Mouse (Mus musculus) intestine, embryonic 15.5 days (tissue): Measurements from ENCODE around the gene Zpbp2. TPM values are rescaled to one million over a fixed set of nuclear protein-coding genes. Genes with fewer than 3 reads are reported as not detected.

Experiments used
- ATAC-seq: fragments of 200-750 bp; cut with Nextera tagmentation; 2 replicates; pipeline ENCODE4 v1.8.0; 2017; ENCODE audit warnings: moderate TSS enrichment, moderate library complexity
- H3K27ac ChIP-seq: fragments of 300-500 bp; sonication (generic); 2 replicates; pipeline ENCODE4 v1.5.1; 2015; ENCODE audit warnings: mild to moderate bottlenecking, inconsistent platforms
- H3K27me3 ChIP-seq: fragments of 300-500 bp; sonication (generic); replicated peaks from 2 replicates; pipeline ENCODE4 v1.6.1; 2015; ENCODE audit warnings: inconsistent platforms
- H3K36me3 ChIP-seq: fragments of 300-500 bp; sonication (generic); 2 replicates; pipeline ENCODE4 v1.6.1; 2015; ENCODE audit warnings: inconsistent platforms
- H3K4me1 ChIP-seq: fragments of 300-500 bp; sonication (generic); replicated peaks from 2 replicates; pipeline ENCODE4 v1.6.1; 2015; ENCODE audit warnings: inconsistent platforms
- H3K4me2 ChIP-seq: fragments of 300-500 bp; sonication (generic); replicated peaks from 2 replicates; pipeline ENCODE4 v1.6.1; 2015; ENCODE audit warnings: mild to moderate bottlenecking, inconsistent platforms
- H3K4me3 ChIP-seq: fragments of 300-500 bp; sonication (generic); replicated peaks from 2 replicates; pipeline ENCODE4 v1.5.1; 2015; ENCODE audit warnings: inconsistent platforms
- H3K9ac ChIP-seq: fragments of 300-500 bp; sonication (generic); 2 replicates; pipeline ENCODE4 v1.6.1; 2015; ENCODE audit warnings: inconsistent platforms
- H3K9me3 ChIP-seq: fragments of 300-500 bp; sonication (generic); 2 replicates; pipeline ENCODE4 v1.6.1; 2016; ENCODE audit warnings: inconsistent platforms
- WGBS: fragments of 180-500 bp; shearing (Covaris S2); methylation state at CpG from one replicate; pipeline ENCODE4 v1.1.7; 2015; 5-methylcytosine and 5-hydroxymethylcytosine counted together
- polyA plus RNA-seq: library from polyadenylated mRNA; unstranded; fragments of >200 nt; fragmentation: Nextera tagmentation; extraction: Ambion mirVana; gene quantifications from 2 replicates; pipeline ENCODE4 v1.2.1, GENCODE M21; 2015

The Zpbp2 gene
- polyA plus RNA-seq, 1 experiment from 2014 or later: 0.60 TPM

DNA sequence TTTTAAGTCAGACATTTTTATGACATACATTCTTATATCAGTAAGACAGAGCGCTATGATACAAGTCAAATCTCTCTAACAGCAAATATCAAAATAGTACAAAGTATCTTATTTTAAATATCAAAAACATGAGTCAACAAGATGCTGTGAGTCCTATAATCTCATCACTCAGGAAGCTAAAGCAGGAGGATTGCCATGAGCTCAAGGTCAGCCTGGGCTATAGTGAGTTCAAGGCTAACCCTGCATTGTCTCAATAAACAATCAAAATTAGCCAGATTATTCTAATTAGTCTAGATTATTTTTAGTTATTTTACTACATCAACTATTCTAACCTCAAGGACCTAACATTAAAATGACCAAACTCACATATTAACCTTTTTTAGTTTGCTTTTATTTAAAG is 7.5 kb upstream of the Zpbp2 start:
- Histone ChIP-seq H3K36me3 (no peaks in the 10 kb centered on the region), H3K4me3 (no peak overlapping the region), H3K9ac (no peak overlapping the region), H3K9me3 (no peaks in the 10 kb centered on the region), H3K27ac (no peak overlapping the region), H3K4me2 (no peak overlapping the region), H3K4me1 (peaks cover 10% of the 10 kb centered on the region), H3K27me3 (peaks cover 42% of the 10 kb centered on the region)
- WGBS: 89% methylated on average over 1 of the region's 1 CpGs
- ATAC-seq: no peak

DNA sequence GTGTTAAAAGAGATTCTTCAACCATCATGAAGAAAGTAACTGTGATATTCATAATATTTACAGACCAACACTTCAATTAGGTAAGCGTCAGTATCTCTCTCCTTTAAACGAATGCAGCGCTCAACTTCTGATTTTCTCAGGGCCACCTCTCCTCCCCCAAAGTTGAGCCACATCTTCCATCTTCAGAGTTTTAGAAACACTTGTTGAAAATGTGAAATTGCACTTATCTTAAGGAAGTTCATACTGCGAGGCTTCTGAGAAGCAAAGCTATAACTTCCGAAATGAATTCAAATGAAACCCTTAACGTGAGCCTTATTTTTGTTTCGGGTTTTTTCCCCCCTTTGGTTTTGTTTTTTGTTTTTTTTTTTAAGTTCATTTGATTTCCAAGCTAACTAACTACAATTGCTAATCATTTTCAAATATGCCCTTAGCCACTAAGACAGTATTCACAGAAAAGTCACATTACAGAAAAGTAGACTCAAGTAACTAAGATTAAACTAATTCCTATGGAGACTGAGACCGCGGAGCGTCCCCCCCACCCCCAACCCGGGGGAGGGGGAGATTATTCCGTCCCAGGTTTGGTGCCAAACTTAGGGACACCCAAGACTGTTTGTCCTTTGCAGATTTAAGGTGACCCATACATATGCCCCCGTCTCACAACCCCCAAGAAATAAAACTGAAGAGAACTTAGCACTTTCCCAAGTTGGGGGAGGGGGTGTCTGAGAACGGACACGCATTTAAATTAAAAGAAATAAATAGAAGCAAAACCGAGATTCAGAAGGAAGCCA is 5.8 kb upstream of the Zpbp2 start:
- peak overlapping the region; percentile 34 for H3K9ac ChIP-seq

DNA sequence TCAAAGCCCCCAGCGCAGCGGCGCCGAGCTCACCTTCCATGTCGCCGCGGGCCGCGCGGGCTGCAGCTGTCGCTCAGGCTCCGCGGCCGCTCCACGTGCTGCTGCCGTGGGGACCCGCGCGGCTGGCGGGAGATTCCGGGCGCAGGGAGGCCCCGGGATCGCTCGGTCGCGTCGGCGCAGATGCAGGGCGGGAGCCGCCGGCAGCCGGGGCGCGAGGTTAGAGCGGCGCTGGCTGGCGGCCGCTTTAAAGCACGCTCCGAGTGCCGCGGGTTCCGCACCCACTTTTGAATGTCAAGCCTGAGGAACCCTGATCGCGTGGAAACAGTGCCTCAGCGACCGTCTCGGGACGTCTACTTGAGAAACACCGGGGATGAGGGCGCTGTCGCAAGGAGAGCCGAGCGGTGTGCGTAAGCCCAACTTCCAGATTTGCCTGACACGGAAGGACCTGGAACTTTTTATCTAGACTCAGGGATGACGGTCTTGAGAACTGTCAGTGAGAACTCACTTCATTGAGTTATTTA is 5.1 kb upstream of the Zpbp2 start, which contains the start of gene Ikzf3:
Ikzf3 (minus strand) TSS at position 321 of the 521 bp plus-strand sequence.
- Histone ChIP-seq H3K9me3 (no peaks in the 10 kb centered on the region), H3K4me1 (peaks cover 15% of the 10 kb centered on the region), H3K27ac (no peak within 1 kb of the TSS), H3K36me3 (no peaks in the 10 kb centered on the region), H3K4me2 (peak within 1 kb of the TSS; percentile 95), H3K9ac (peak within 1 kb of the TSS; percentile 34), H3K4me3 (peak within 1 kb of the TSS; percentile 47), H3K27me3 (peaks cover 48% of the 10 kb centered on the region)
- 1% methylated on average over 57 of the region's 58 CpGs for WGBS
- peak; percentile 63; the same call in 1 of the 2 replicates for ATAC-seq

More for the DNA sequence above, 5.8 kb upstream of the Zpbp2 start:
- Histone ChIP-seq H3K9me3 (no peaks in the 10 kb centered on the region), H3K4me3 (peak overlapping the region; percentile 47), H3K27me3 (peaks cover 48% of the 10 kb centered on the region), H3K4me2 (peak overlapping the region; percentile 95), H3K4me1 (peaks cover 10% of the 10 kb centered on the region), H3K27ac (no peak overlapping the region), H3K36me3 (no peaks in the 10 kb centered on the region)
- no peak for ATAC-seq
- 5% methylated on average over 16 of the region's 16 CpGs for WGBS

DNA sequence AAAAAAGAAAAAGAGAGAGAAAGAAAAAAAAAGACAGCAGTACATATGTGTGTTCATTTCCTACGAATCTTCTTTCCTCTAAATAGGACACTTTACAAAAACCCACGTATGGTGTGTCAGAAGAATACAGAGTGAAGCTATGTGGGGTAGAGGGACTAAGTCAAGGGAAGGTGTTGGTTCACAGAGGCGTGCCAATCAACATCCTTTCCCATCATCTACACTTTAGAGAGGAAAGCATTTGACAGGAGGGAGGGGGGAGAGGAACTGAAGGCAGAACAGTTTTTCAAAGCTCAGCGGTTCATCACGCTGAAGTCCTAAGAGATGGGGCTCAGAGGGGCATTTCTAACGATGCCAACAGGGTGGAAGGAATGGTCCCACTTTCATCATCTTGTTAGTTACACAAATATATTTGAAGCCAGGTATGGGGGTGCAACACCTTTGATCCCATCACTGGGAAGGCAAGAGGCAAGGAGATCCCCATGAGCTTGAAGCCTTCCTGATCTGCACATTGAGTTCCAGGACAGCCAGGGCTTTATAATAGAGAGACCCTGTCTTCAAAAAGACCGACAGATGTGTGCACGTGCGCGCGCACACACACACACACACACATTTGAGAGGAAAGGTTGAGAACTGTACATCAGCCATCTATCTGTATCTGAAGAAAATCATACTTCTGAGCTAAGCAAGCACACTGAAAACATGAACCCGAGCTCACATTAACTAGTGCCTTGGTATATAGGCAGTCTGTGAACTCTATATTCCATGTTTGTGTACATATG is 4.2 kb upstream of the Zpbp2 start:
- Histone ChIP-seq H3K4me3 (no peak overlapping the region), H3K9me3 (no peaks in the 10 kb centered on the region), H3K27me3 (peaks cover 44% of the 10 kb centered on the region), H3K4me1 (peaks cover 15% of the 10 kb centered on the region), H3K9ac (no peak overlapping the region), H3K27ac (no peak overlapping the region), H3K36me3 (no peaks in the 10 kb centered on the region), H3K4me2 (no peak overlapping the region)
- no peak for ATAC-seq
- 45% methylated on average over 12 of the region's 12 CpGs for WGBS

DNA sequence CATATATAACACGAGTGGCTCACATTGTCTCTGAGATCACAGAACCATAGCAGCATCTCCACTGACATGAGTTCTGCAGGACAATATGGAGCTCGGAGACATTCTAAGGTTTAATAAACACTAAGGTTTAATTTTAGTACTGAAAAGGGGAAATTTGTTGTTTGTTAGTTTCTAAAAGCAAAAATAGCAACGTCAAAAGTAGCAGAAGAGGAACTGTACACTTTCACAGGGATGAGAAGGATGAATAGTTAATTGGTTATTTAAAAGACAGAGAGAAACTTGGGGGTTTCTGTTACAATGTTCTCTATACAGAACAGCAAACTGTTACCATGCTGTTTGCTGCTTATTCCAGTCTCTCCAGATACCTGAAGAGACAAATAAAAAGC is 3.6 kb upstream of the Zpbp2 start:
- no peak overlapping the region for H3K4me3 ChIP-seq
- no peaks in the 10 kb centered on the region for H3K9me3 ChIP-seq
- H3K4me2 ChIP-seq: no peak overlapping the region
- 60% methylated on average over 3 of the region's 3 CpGs for WGBS
- H3K27me3 ChIP-seq: peaks cover 41% of the 10 kb centered on the region
- no peak overlapping the region for H3K9ac ChIP-seq
- ATAC-seq: no peak
- no peaks in the 10 kb centered on the region for H3K36me3 ChIP-seq
- peaks cover 15% of the 10 kb centered on the region for H3K4me1 ChIP-seq
- H3K27ac ChIP-seq: no peak overlapping the region

DNA sequence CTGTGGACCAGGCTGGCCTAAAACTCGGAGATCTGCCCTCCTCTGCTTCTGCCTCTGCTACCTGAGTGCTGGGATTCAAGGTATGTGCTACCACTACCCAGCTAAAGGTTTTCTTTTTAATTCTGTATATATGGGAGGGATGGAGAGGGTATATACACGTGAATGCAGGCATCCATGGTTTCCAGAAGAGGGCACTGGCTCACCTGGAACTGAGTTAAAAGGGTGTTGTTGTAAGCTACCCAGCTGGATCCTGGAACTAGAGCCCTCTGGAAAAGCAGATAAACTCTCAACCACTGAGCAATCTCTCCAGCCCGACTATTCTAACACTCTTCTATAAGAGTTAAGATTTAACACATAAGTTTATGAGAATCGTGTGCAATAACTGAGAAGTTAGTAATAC is 1.5 kb upstream of the Zpbp2 start:
- no peak overlapping the region for H3K9ac ChIP-seq
- 72% methylated on average over 4 of the region's 4 CpGs for WGBS
- peaks cover 34% of the 10 kb centered on the region for H3K27me3 ChIP-seq

DNA sequence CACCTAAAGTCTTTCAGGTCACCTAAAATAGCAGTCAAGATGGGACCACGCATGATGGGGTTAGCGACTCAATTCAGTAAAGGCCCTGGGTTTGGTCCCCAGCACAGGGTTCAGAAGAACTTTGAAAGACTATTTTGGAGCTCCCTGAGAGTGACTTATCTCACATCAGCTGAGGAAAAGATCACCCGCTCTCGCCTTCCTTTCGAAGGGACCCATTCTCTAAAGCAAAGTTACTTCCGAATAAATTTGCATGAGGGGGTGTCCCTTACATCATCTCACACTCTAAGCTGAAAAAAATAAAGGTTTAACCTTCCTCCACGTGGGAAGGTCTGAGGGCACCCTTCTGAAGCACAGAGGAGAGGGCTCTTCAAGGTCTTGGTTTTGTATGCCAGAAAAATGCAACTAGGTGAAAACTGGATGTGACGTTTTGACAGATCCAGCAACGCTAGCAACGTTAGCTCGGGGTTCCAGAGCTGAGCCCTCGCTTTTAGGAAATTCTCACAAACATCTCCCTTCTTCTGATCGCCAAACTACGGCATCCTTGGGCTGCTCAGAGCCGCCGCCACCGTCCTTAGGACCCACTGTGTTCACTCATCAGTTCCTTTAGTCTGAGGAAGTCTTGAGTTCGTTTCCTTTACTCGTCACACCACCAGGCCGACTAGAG is 454 bp upstream of the Zpbp2 start:
- no peak for ATAC-seq
- no peaks in the 10 kb centered on the region for H3K9me3 ChIP-seq
- H3K36me3 ChIP-seq: no peaks in the 10 kb centered on the region
- H3K9ac ChIP-seq: peak overlapping the region; percentile 66
- H3K27ac ChIP-seq: 0 out of 2 replicates have a peak overlapping the region, but pooled peaks have one; percentile 70
- WGBS: 18% methylated on average over 20 of the region's 20 CpGs
- peaks cover 12% of the 10 kb centered on the region for H3K4me1 ChIP-seq
- H3K4me2 ChIP-seq: peak overlapping the region; percentile 87
- peak overlapping the region; percentile 87 for H3K4me3 ChIP-seq
- peaks cover 31% of the 10 kb centered on the region for H3K27me3 ChIP-seq

More for the DNA sequence above, 1.5 kb upstream of the Zpbp2 start:
- Histone ChIP-seq H3K36me3 (no peaks in the 10 kb centered on the region), H3K27ac (no peak overlapping the region), H3K9me3 (no peaks in the 10 kb centered on the region), H3K4me2 (no peak overlapping the region), H3K4me1 (peaks cover 15% of the 10 kb centered on the region), H3K4me3 (no peak overlapping the region)
- ATAC-seq: no peak

DNA sequence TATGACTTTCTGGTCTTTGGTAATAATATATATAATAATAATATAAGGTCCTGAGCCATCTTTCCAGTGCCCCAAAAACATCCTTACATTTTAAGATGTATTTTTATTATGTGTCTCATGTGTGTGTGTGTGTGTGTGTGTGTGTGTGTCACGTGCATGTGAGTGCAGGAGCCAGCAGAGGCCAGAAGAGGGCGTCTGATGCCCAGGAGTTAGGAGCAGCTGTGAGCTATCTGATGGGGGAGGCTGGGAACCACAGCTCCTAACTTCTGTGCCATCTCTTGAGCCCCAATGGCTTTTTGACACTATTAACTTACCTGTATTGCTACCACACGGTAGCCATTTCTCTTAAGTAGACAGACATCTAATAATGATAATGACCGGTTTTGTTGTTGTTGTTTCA is 3.1 kb downstream of the Zpbp2 start:
- no peak overlapping the region for H3K27ac ChIP-seq
- no peak overlapping the region for H3K4me2 ChIP-seq
- 89% methylated on average over 4 of the region's 4 CpGs for WGBS
- peaks cover 5% of the 10 kb centered on the region for H3K4me1 ChIP-seq
- H3K27me3 ChIP-seq: peaks cover 5% of the 10 kb centered on the region; the same call in 1 of the 2 replicates
- H3K36me3 ChIP-seq: no peaks in the 10 kb centered on the region
- no peak for ATAC-seq
- H3K9me3 ChIP-seq: no peaks in the 10 kb centered on the region
- no peak overlapping the region for H3K9ac ChIP-seq
- no peak overlapping the region for H3K4me3 ChIP-seq

DNA sequence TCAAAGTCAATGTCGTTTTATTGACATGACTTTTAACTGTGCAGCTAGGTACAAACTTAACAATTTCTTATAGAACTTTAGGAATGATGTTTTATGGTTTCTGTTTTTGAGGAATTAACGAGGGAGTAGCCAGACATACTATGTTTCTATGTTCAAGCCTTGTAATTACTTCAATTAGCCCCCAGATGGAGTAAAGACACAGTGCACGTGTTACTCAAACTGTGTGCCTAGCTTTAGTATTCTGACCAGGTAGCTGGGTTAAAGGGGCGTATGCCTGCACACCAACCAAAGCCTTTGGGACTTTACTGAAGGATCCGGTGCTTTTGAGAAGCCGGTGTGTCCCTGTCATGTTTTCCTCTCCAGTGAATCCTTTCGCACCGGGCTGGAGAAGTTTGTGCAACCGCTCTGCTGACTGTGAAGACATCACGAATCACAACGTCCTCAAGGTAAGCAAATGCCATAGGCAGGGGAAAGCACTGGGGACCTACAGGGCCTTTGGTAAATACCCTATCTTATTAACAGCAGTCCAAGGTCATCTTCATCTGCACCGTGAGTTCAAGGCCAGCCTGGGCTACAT is 4.3 kb downstream of the Zpbp2 start:
- no peak overlapping the region for H3K27ac ChIP-seq
- H3K36me3 ChIP-seq: no peaks in the 10 kb centered on the region
- 59% methylated on average over 12 of the region's 12 CpGs for WGBS
- H3K9ac ChIP-seq: no peak overlapping the region
- no peaks in the 10 kb centered on the region; the same call in 1 of the 2 replicates for H3K27me3 ChIP-seq
- no peak overlapping the region for H3K4me2 ChIP-seq
- H3K9me3 ChIP-seq: no peaks in the 10 kb centered on the region
- no peak for ATAC-seq
- peaks cover 5% of the 10 kb centered on the region for H3K4me1 ChIP-seq
- no peak overlapping the region for H3K4me3 ChIP-seq

DNA sequence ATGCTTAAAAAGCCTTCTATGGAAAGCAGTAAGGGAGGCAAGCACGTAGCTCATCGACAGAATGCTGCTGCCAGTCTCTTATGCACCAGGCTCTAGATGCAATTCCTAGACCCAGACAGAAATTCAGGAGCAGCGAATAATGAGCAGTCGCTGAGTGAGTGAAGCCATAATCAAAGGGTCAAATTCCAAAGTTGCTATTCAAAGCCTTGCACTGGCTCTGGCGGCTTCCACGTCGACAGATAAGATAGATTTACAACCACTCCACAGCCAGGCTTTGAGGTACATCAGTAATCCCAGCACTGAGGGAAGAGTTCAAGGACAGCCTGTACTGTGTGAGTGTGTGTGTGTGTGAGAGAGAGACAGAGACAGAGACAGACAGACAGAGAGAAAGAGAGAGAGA is 10.0 kb downstream of the Zpbp2 start:
- H3K4me3 ChIP-seq: no peak overlapping the region
- no peaks in the 10 kb centered on the region for H3K27me3 ChIP-seq
- 20% methylated on average over 7 of the region's 7 CpGs for WGBS
- no peaks in the 10 kb centered on the region for H3K9me3 ChIP-seq
- no peak overlapping the region for H3K4me2 ChIP-seq
- H3K9ac ChIP-seq: no peak overlapping the region
- no peaks in the 10 kb centered on the region for H3K36me3 ChIP-seq
- peak; percentile 82 for ATAC-seq
- H3K4me1 ChIP-seq: peaks cover 3% of the 10 kb centered on the region
- H3K27ac ChIP-seq: peak overlapping the region; percentile 32; the same call in 1 of the 2 replicates

DNA sequence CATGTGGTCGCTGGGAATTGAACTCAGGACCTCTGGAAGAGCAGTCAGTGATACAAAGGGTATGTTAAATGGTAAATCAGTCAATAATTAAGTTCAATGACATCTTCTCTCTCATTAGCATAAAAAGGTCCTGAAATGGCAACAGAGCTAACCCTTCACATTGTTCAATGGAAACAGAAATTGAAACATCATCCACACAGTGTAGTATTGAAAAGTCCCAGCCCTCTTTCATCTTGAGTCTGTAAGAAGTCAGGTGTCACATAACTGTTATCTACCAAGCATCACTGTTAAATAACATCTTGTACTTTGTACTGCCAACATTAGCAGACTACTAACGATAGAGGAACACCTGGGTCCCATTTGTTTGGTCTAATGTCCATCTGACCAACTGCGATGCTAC is 12.1 kb downstream of the Zpbp2 start:
- no peak overlapping the region for H3K27ac ChIP-seq
- H3K9me3 ChIP-seq: no peaks in the 10 kb centered on the region
- ATAC-seq: no peak
- H3K36me3 ChIP-seq: no peaks in the 10 kb centered on the region
- peaks cover 3% of the 10 kb centered on the region for H3K4me1 ChIP-seq
- H3K27me3 ChIP-seq: no peaks in the 10 kb centered on the region
- 76% methylated on average over 3 of the region's 3 CpGs for WGBS
- H3K4me2 ChIP-seq: no peak overlapping the region
- H3K9ac ChIP-seq: no peak overlapping the region
- no peak overlapping the region for H3K4me3 ChIP-seq
